ENCODE assay signal across 8 mouse cellular contexts in the genomic region with DNA sequence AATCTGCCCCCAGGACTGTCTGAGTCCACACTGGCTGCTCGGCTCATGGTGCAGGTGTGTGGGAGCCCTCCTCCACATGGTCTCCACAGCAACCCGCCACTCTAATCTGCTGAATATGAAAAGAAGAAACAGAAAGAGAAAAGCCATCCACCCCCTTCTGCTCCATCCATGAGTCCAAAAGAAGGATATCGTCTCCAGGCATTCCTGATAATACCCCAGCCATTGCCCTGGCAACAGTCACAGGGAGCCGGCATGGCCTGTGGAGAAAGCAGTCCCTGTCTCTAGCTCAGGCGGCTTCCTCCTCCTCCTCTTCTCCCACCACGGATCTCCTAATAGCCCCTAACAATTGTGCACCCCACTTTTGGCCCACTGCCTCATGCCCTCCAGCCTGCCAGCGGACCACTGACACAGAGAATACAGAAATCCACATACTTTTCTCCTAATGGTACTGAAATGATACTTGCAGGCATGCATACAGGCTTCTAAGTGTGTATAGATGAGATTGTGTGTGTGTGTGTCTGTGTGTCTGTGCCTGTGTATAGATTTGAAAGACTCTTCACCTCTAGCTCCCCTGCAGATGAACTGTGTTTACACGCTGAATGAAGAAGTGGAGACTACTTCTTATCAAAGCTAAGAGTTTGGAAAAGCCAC.
DNase-seq lines count a peak whose midpoint lies in the region; ATAC-seq lines count a peak whose summit lies in the region.
"Had no signal": no experiment of that assay in that cellular context is flagged by ENCODE, and none has a peak within 500 bp of the region (broad histone marks: within the 10 kb centered on the region; RNA-seq: fewer than 3 reads in every experiment).

No protein-coding gene starts in this region.

- H3K9me3 ChIP-seq in forebrain, embryonic 16.5 days (ENCODE audit: control insufficient read depth, low read length), result no peaks in the 10 kb centered on the region
- no peaks in the 10 kb centered on the region for H3K9me3 ChIP-seq in hindbrain, embryonic 16.5 days (ENCODE audit: control insufficient read depth, low read length)
- no peaks in the 10 kb centered on the region for H3K9me3 ChIP-seq in stomach, embryonic 15.5 days

- H3K27me3 ChIP-seq in forebrain, embryonic 16.5 days (replicated peaks; ENCODE audit: control insufficient read depth, insufficient read depth, low read length), result no peaks in the 10 kb centered on the region
- no peaks in the 10 kb centered on the region for H3K27me3 ChIP-seq in hindbrain, embryonic 16.5 days (replicated peaks; ENCODE audit: control insufficient read depth, insufficient read depth, low read length)
- no peaks in the 10 kb centered on the region for H3K27me3 ChIP-seq in stomach, embryonic 15.5 days (replicated peaks)

- H3K36me3 ChIP-seq in forebrain, embryonic 16.5 days (ENCODE audit: control insufficient read depth, insufficient read depth), result no peaks in the 10 kb centered on the region
- no peaks in the 10 kb centered on the region for H3K36me3 ChIP-seq in hindbrain, embryonic 16.5 days (ENCODE audit: control insufficient read depth, insufficient read depth, low read length)
- H3K36me3 ChIP-seq in stomach, embryonic 15.5 days, result no peaks in the 10 kb centered on the region

- peak; percentile 88 for ATAC-seq in forebrain, embryonic 16.5 days
- ATAC-seq in hindbrain, embryonic 16.5 days, result peak; percentile 96
- peak; percentile 20; the same call in 1 of the 2 replicates for ATAC-seq in megakaryocyte progenitor cell, adult 5-6 weeks (replicated peaks; ENCODE audit: poor library complexity)
- ATAC-seq in stomach, embryonic 15.5 days (ENCODE audit: insufficient read depth, low FRiP score, low read depth), result no peak

- peaks cover 17% of the 10 kb centered on the region for H3K4me1 ChIP-seq in forebrain, embryonic 16.5 days (replicated peaks; ENCODE audit: control insufficient read depth, insufficient read depth, low read length)
- peaks cover 19% of the 10 kb centered on the region for H3K4me1 ChIP-seq in hindbrain, embryonic 16.5 days (ENCODE audit: control insufficient read depth, insufficient read depth, low read depth, low read length)
- H3K4me1 ChIP-seq in stomach, embryonic 15.5 days, result peaks cover 17% of the 10 kb centered on the region

- peak overlapping the region; percentile 33 for H3K4me2 ChIP-seq in forebrain, embryonic 16.5 days (ENCODE audit: low read length)
- H3K4me2 ChIP-seq in hindbrain, embryonic 16.5 days (ENCODE audit: low read length), result peak overlapping the region; percentile 30
- H3K4me2 ChIP-seq in stomach, embryonic 15.5 days, result peak overlapping the region; percentile 32; the same call in 1 of the 2 replicates

- 12% methylated on average over 8 of the region's 8 CpGs for WGBS in forebrain, embryonic 16.5 days
- WGBS in hindbrain, embryonic 16.5 days, result 11% methylated on average over 8 of the region's 8 CpGs
- 35% methylated on average over 8 of the region's 8 CpGs for WGBS in stomach, embryonic 15.5 days

- peak overlapping the region; percentile 71 for H3K27ac ChIP-seq in forebrain, embryonic 16.5 days (ENCODE audit: low read length)
- peak overlapping the region; percentile 74 for H3K27ac ChIP-seq in hindbrain, embryonic 16.5 days (ENCODE audit: low read depth, low read length)
- peak overlapping the region; percentile 80 for H3K27ac ChIP-seq in stomach, embryonic 15.5 days
- H3K27ac ChIP-seq: macrophage had no signal

- peak overlapping the region; percentile 22; the same call in 1 of the 2 replicates for H3K9ac ChIP-seq in forebrain, embryonic 16.5 days (replicated peaks; ENCODE audit: low read depth, low read length)
- no peak overlapping the region for H3K9ac ChIP-seq in hindbrain, embryonic 16.5 days (ENCODE audit: low read depth, low read length)
- no peak overlapping the region for H3K9ac ChIP-seq in stomach, embryonic 15.5 days

- peak; percentile 25 for DNase-seq in lung, postnatal 10 days
- no peak for DNase-seq in lung, postnatal 36 days
- no peak for DNase-seq in thymus, postnatal 10 days (ENCODE audit: low spot score in 2 of 2)

- H3K4me3 ChIP-seq in forebrain, embryonic 16.5 days (replicated peaks; ENCODE audit: low read length), result no peak overlapping the region
- no peak overlapping the region for H3K4me3 ChIP-seq in hindbrain, embryonic 16.5 days (ENCODE audit: low read length)
- H3K4me3 ChIP-seq in stomach, embryonic 15.5 days (replicated peaks), result no peak overlapping the region
